Mouse (Mus musculus): Measurements from ENCODE around the gene Sgpp1. TPM values are rescaled to one million over a fixed set of nuclear protein-coding genes. Genes with fewer than 3 reads are reported as not detected.

Gene Sgpp1
- polyA plus RNA-seq, 1 experiment = 144 TPM

DNA sequence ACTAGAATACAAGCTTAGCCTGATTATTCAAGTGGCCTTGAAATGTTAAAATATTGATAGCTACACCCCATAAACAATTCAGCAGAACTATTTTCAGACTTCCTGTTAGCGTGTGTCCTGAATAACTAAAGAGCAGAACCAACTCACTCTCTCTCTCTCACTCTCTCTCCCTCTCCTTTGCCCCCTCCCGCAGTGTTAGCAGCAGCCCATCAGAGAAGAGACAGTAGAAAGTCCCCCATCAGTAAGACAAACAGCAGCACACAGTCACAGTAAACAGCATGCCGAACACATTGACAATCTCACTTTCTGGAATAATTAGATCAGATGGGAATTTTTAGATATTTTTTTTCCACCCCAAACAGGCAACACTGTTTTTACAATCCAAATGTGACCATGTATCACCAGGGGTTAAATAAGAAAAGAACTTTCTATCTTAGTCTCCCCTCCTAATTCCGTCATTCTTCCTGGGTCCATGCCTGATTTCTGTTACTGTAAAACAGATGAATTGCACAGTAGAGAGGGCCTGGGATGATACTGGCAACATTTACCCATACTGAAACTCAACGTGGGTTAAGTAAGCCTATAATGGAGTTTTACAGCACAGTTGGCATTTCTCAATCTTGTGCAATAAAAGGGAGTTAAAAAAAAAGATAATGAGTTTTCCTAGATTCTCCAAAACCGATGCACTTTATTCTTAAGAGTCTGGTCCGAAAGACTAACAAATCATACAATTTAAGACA is 2.0 kb downstream of the Sgpp1 start:
- TF ChIP-seq CTCF (IDR thresholded peaks at IDR 0.05; ENCODE audit: low read depth, low read length) = no peak
- no peak for TF ChIP-seq POLR2A (IDR thresholded peaks at IDR 0.05; ENCODE audit: borderline replicate concordance, low read depth, low read length)
- Histone ChIP-seq H3K4me3 (ENCODE audit: insufficient read depth, low read length) (peak overlapping the region; percentile 49), H3K27ac (ENCODE audit: insufficient read depth, low read depth, low read length) (peak overlapping the region; percentile 84)

DNA sequence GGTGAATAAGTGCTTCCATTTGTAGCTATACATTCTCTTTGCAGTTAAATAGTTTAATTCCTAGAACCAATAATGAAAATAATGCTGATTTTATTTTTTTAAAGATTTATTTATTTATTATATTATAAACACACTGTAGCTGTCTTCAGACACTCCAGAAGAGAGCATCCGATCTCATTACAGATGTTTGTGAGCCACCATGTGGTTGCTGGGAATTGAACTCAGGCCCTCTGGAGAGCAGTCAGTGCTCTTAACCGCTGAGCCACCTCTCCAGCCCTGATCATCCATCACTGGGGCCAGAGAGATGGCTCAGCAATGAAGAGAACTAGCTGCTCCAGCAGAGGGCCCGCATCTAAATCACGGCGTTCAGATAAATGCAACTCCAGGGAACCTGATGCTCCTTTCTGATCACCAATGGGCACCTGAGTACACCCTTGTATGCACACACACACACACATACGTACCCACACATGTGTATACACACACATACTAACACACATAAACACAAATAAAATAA is 3.5 kb downstream of the Sgpp1 start:
- H3K4me3 ChIP-seq (ENCODE audit: insufficient read depth, low read length) = no peak overlapping the region
- peaks cover 20% of the 10 kb centered on the region for H3K4me1 ChIP-seq (ENCODE audit: control insufficient read depth, insufficient read depth, low read length)
- TF ChIP-seq POLR2A (IDR thresholded peaks at IDR 0.05; ENCODE audit: borderline replicate concordance, low read depth, low read length) = no peak
- TF ChIP-seq CTCF (IDR thresholded peaks at IDR 0.05; ENCODE audit: low read depth, low read length) = no peak
- H3K27ac ChIP-seq (ENCODE audit: insufficient read depth, low read depth, low read length) = no peak overlapping the region

More for the DNA sequence above, 2.0 kb downstream of the Sgpp1 start:
- peaks cover 13% of the 10 kb centered on the region for H3K4me1 ChIP-seq (ENCODE audit: control insufficient read depth, insufficient read depth, low read length)

DNA sequence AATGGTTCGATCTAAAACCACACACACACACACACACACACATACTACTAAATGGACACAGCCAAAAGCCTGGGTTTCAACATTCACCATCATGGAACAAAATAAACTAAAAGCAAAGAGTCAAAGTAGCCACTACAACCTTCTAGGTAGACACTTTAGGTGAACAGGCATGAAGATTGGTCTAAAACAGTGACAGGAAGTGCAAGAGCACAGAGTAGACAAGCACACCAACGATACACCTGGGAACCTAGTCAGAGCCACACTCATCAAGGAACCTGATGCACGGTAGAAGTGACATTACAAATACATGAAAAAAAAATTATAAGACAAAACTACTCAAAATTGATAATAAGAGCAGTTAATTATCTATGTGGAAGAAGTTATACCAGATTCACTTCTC is 4.0 kb downstream of the Sgpp1 start:
- TF ChIP-seq POLR2A (IDR thresholded peaks at IDR 0.05; ENCODE audit: borderline replicate concordance, low read depth, low read length) (no peak), CTCF (IDR thresholded peaks at IDR 0.05; ENCODE audit: low read depth, low read length) (no peak)
- Histone ChIP-seq H3K4me1 (ENCODE audit: control insufficient read depth, insufficient read depth, low read length) (peaks cover 23% of the 10 kb centered on the region), H3K4me3 (ENCODE audit: insufficient read depth, low read length) (no peak overlapping the region), H3K27ac (ENCODE audit: insufficient read depth, low read depth, low read length) (no peak overlapping the region)

DNA sequence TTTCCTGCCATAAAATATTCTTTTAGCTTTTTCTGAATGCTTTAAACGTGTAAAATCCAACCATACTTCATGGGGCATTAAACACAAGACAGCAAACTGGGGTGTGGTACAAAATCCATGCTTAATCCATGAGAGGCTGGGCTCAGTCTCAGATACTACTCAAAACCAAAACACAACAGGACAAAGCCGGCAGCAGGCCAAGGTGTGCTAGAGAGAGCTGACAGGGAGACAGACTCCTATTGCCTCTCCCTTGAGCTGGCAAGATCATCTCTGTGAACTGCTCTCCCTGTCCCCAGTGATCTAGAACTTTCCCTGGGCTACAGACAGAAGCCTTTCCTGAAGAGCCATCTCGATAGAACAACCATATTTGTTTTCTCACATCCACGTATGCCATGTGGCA is 5.1 kb downstream of the Sgpp1 start:
- no peak for TF ChIP-seq POLR2A (IDR thresholded peaks at IDR 0.05; ENCODE audit: borderline replicate concordance, low read depth, low read length)
- TF ChIP-seq CTCF (IDR thresholded peaks at IDR 0.05; ENCODE audit: low read depth, low read length) = no peak
- H3K4me3 ChIP-seq (ENCODE audit: insufficient read depth, low read length) = no peak overlapping the region
- no peak overlapping the region for H3K27ac ChIP-seq (ENCODE audit: insufficient read depth, low read depth, low read length)
- peaks cover 28% of the 10 kb centered on the region for H3K4me1 ChIP-seq (ENCODE audit: control insufficient read depth, insufficient read depth, low read length)

DNA sequence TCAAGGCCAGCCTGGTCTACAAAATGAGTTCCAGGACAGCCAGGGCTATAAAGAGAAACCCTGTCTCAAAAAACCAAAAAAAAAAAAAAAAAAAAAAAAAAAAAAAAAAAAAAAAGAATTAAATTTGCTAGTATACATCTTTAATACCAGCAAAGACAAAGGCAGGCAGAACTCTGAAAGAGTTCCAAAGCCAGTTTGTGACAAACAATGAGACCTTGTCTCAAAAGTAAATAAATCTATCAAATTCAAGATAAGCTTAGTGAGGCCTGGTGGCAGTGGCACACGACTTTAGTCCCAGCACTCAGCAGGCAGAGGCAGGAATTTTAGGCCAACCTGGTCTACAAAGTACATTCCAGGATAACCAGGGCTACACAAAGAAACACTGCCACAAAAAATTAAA is 5.7 kb downstream of the Sgpp1 start:
- Histone ChIP-seq H3K4me1 (ENCODE audit: control insufficient read depth, insufficient read depth, low read length) (peaks cover 29% of the 10 kb centered on the region), H3K4me3 (ENCODE audit: insufficient read depth, low read length) (no peak overlapping the region), H3K27ac (ENCODE audit: insufficient read depth, low read depth, low read length) (no peak overlapping the region)
- no peak for TF ChIP-seq POLR2A (IDR thresholded peaks at IDR 0.05; ENCODE audit: borderline replicate concordance, low read depth, low read length)
- TF ChIP-seq CTCF (IDR thresholded peaks at IDR 0.05; ENCODE audit: low read depth, low read length) = no peak

DNA sequence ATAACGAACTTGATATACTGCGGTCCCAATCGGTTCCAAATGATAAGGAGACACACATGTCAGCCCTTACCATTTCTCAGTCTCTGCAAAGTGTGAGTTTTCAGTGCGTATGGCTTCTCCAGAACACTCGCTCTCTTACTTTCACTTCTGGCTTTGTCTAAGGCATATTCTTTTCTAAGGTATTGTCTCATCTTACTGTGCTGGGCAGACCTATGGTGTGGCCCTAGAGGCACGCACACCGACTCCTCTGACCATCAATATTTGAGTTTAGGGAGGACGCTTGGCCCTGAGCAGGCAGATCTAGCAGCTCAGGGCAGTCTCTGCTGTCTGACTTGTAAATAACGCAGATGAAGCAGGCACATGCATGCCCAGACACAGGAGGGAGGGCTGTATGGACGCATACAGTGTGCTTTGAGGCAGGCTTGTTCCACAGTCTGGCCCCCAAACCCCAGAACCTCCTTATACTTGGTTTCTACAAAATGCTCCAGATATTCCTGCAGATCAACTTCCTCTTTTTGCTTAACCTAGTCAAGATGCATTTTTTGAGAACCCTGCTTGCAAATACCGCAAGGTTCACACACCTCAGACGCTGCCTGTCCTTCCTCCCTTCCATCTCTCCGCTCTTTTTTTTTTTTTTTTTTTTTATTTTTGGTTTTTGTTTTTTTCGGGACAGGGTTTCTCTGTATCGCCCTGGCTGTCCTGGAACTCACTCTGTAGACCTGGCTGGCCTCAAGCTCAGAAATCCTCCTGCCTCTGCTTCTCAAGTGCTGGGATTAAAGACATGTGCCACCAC is 8.0 kb downstream of the Sgpp1 start:
- TF ChIP-seq POLR2A (IDR thresholded peaks at IDR 0.05; ENCODE audit: borderline replicate concordance, low read depth, low read length) = no peak
- no peak for TF ChIP-seq CTCF (IDR thresholded peaks at IDR 0.05; ENCODE audit: low read depth, low read length)
- Histone ChIP-seq H3K4me3 (ENCODE audit: insufficient read depth, low read length) (peak overlapping the region; percentile 42), H3K4me1 (ENCODE audit: control insufficient read depth, insufficient read depth, low read length) (peaks cover 29% of the 10 kb centered on the region), H3K27ac (ENCODE audit: insufficient read depth, low read depth, low read length) (peak overlapping the region; percentile 72)

DNA sequence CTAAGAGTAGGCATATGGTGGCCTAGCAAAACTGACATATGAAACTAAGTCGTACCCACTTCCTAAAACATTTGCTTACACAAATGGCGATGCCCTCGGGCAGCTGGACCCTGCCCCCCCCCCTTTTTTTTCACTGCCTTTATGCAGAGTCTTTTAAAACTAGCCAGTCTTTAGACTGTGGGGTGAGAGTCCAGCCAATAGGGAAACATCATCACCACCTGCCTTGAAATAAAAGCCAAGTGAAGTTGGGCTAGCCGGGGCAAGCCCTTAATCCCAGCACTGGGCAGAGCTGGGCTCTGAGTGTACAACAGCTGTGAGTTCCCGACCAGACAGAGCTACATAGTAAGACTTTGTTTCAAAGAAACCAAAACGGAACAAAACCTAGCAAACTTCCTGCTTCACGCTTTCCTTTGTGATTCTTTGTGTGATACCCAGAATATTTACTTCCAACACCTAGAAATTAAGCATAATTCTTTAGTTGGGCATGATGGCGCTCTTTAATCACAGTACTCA is 9.1 kb downstream of the Sgpp1 start:
- H3K4me1 ChIP-seq (ENCODE audit: control insufficient read depth, insufficient read depth, low read length) = peaks cover 31% of the 10 kb centered on the region
- 0 out of 2 replicates have a peak overlapping the region, but pooled peaks have one; percentile 5 for H3K4me3 ChIP-seq (ENCODE audit: insufficient read depth, low read length)
- H3K27ac ChIP-seq (ENCODE audit: insufficient read depth, low read depth, low read length) = peak overlapping the region; percentile 91
- TF ChIP-seq POLR2A (IDR thresholded peaks at IDR 0.05; ENCODE audit: borderline replicate concordance, low read depth, low read length) = no peak
- TF ChIP-seq CTCF (IDR thresholded peaks at IDR 0.05; ENCODE audit: low read depth, low read length) = no peak

DNA sequence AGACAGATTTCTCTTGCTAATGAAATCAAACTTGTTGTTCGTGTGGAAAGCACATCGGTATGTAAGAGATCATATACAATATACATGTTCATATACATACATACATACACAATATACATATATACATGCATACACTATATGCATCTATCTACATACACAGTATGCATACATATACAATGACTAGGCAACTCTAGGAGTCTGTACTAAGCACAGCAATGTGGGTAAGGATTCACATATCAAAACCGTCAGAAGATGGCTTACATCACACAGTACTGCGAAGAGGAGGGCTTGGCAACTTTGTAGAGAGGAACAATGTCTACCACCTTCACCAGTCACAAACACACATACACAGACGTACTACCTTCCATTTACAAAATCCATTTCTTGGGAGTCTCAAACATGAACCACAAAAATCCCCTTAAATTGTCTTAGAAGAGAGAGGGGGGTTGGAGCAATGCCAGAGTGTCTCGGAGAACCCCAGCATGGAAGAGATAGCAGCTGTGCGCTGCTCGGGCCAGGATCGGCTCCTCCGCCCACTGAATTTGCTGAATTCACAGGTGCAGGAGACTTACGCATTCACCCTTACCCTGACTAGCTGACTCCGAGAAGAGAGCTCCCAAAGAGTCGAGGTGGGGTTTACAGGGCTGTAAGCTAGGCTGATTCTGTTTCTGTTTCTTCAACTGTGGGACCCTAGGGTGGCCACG is 10.8 kb downstream of the Sgpp1 start:
- TF ChIP-seq CTCF (IDR thresholded peaks at IDR 0.05; ENCODE audit: low read depth, low read length) = no peak
- no peak for TF ChIP-seq POLR2A (IDR thresholded peaks at IDR 0.05; ENCODE audit: borderline replicate concordance, low read depth, low read length)
- no peak overlapping the region for H3K4me3 ChIP-seq (ENCODE audit: insufficient read depth, low read length)

DNA sequence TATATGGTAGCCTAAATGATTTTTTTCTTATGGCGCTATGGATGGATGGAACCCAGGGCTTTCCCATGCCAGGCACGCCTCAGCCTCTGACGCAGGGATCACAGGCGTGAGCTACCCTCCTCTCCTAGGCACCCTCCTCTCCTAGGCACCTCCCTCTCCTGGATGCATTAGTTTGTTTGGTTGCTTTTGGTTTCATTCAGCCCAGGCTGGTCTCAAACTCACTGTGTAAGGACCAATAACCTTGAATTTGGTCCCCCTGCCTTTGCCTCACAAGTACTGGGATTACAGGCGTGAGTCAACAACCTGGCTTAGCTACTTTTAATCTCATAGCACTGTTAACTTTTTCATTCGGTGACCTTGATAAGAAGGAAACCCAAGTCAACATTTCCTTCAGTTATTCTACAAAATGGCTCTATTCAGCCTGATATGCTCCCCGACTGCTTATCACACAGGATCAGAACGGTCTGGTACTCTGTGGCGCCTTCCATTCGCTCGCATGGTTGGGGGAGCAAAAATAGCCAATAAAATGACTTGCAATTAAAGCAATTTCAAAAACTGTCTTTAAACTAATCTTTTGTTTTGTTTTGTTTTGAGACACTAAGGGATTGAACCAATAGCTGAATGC is 11.6 kb downstream of the Sgpp1 start:
- TF ChIP-seq CTCF (IDR thresholded peaks at IDR 0.05; ENCODE audit: low read depth, low read length) = no peak
- TF ChIP-seq POLR2A (IDR thresholded peaks at IDR 0.05; ENCODE audit: borderline replicate concordance, low read depth, low read length) = no peak
- no peak overlapping the region for H3K4me3 ChIP-seq (ENCODE audit: insufficient read depth, low read length)
- H3K4me1 ChIP-seq (ENCODE audit: control insufficient read depth, insufficient read depth, low read length) = peaks cover 35% of the 10 kb centered on the region
- H3K27ac ChIP-seq (ENCODE audit: insufficient read depth, low read depth, low read length) = no peak overlapping the region

More for the DNA sequence above, 10.8 kb downstream of the Sgpp1 start:
- no peak overlapping the region for H3K27ac ChIP-seq (ENCODE audit: insufficient read depth, low read depth, low read length)
- H3K4me1 ChIP-seq (ENCODE audit: control insufficient read depth, insufficient read depth, low read length) = peaks cover 35% of the 10 kb centered on the region

All from bone marrow macrophage, adult 2 months (primary cell).